Mouse (Mus musculus): Measurements from ENCODE around the gene Tsc22d4. TPM values are rescaled to one million over a fixed set of nuclear protein-coding genes. Genes with fewer than 3 reads are reported as not detected.

Gene Tsc22d4
- 10 to 100 TPM; 49.6 to 62.4 TPM for polyA plus RNA-seq (2017; shearing (Covaris generic))

DNA sequence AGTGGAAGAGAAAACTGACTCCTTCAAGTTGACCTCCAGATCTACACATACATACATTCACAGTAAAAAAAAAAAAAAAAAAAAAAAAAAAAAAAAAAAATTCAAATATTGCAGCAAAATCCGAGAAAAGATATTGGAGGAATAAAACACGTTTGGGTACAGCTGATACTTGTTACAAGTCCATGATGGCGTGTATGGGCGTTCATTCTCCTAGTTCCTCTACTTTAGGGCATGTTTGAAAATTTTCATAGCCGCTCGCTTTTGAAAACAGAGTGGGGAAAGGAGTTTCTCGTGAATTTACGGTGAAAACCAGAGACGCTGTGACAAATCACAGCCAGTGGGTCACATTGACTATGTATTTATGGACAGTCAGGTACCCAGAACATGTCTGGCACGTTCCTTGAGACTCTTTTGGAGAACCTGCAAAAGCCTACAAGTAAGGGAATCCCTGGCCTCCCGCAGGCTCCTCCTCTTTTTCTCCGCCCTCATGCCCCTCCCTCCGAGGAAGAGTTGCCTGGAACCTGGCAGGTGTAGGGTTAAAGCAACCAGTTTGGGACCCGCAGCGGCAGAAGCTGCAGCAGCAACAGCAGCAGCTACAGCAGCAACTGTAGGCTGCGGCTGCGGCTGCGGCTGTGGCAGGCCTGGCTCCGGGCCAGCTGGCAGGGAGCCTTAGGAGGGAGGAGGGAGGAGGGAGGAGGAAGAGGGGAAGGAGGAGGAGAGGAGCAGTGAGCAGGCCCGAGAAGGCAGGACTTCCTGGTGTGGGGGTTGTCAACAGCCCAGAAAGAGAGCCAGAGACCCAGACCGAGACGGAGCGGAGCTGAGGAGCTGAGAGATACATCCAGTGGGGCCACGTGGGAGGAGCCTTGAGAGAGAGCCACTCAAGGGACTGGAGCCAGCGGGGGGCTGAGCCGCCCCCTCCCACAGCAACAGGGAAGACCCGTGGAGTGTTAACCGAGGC lies at the start of gene Tsc22d4:
TSS of gene Tsc22d4 (plus strand) at position 517 of the 958 bp plus-strand sequence.
- ATAC-seq = peak; percentile 77

DNA sequence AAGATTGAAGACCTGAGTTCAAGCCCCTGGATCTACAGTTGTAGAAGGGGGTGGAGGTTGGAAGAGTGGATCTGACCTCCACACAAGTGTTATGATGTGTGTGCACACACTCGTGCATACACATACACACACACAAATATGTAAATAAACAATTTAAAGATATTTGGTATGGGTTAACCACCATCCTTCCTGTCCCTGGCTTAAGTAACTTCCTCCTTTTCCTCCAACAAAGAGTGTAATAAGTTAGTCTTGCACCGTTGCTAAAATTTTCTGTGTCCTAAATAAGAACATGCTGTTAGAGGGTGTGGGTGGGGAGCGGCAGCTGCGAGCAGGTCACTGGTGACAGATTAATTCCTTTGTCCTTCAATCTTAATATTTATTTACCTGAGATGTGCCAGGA lies 49.6 kb upstream of the Tsc22d4 start:
- no peak for ATAC-seq

- ATAC-seq = no peak
Measured at GRCm38 (mm10) chr5:137699080-137699479, 46.5 kb upstream of the Tsc22d4 start.

DNA sequence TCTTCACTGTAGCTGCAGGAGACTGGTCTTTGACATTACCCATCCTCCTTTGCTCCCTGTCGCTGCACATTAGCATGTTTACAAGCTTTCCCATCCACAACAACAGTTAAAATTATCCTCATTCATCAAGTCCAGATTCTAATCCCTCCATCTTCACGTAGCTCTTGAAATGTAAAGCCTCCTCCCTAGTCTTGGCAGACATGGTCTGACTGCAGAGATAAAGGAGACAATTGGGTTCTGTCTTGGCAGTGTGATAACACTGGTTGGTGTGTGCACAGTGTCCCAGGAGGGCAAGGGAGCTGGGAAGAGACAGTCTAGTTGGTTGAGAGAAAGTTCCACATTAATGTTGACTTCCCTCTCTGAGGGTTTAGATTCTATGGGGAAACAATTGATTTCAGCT lies 45.7 kb upstream of the Tsc22d4 start:
- no peak for ATAC-seq

DNA sequence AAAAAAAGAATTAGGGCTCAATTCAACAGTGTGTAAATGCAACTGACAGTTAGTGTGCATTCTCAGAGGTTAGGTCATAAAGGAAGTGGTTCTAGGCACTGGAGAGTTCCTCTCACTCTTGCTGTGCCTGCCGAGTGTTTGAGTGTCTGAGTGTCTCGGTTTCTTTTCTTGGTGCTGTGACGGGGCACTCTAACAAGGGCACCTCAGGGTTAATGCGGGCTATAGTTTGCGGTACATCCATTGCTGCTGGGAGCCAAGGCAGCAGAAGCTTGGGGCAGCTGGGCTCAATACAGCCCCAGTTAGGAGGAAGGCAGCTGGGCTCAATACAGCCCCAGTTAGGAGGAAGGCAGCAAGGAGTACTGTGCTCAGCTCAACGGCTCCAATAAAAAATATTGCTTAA lies 40.3 kb upstream of the Tsc22d4 start:
- peak; percentile 40 for ATAC-seq

DNA sequence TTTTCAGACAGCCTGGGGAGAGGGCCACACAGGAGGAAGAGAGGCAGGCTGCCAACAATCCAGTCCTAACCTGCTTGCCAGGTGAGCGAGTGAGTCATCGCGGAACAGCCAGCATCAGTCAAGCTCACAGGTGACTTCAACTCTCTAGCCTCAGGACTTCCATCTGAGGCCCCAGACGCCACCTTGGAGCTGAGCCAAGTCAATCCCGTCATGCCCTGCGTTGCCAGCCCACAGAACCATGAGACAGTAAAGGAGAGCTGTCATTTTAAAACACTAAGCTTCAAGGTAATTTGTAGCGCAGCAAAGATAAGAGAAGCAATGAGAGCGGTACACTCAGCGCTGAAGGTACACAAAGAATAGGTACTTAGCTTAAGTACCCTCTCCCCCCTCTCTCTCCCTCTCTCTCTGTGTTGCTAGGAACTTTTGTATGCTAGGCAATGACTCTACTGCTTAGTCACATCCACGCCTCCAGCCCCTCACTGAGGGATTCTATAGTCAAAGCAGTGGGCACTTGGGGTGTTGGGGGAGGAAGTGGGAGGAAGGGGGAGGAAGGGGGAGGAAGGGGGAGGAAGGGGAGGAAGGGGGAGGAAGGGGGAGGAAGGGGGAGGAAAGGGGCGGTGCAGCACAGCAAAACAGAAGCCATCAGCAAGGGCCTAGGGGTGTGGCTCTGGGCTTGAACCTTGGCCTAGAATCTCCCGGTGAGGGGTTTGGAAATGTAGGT lies 38.5 kb upstream of the Tsc22d4 start:
- ATAC-seq = peak; percentile 79

GRCm38 (mm10) chr5:137713454-137713853 lies 32.1 kb upstream of the Tsc22d4 start:
- ATAC-seq = no peak

DNA sequence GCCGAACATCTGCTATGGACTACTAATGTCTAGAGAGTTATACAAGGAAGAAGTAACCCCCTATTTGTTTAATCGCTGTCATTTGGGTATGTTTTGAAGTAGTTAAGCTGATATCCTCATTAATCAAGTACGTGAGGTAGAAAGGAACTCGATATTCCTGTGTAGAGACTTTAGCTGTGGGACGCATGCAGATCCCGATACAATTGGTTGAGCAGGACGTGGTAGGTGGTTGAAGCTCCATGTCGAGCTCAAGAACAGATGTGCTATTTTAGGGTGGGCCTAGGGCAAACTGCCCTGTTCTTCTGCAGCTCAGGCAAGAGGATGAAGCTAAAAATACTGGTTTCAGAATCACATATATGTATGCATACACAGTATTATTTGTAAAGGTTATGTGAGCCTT lies 29.8 kb upstream of the Tsc22d4 start:
- no peak for ATAC-seq

GRCm38 (mm10) chr5:137718020-137718790 lies 27.3 kb upstream of the Tsc22d4 start:
- peak; percentile 93 for ATAC-seq

DNA sequence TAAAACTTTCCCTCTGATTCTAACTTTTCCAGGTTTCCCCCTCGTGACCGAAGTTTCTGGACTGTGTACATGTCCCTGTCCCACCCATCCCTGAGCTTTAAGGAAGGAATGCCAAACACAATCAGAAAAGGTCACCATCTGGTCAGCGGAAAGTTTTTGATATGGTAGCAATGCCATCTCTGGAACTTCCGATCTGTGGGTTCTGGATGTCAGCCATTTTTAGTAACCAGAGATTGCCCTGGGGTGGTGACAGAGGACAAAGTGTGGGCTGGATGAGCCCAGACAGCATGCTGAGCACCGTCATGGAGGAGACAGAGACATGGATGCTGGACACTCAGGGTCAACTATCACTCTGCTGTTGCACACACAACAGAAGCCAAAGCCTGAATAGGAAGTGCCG lies 26.4 kb upstream of the Tsc22d4 start:
- no peak for ATAC-seq

DNA sequence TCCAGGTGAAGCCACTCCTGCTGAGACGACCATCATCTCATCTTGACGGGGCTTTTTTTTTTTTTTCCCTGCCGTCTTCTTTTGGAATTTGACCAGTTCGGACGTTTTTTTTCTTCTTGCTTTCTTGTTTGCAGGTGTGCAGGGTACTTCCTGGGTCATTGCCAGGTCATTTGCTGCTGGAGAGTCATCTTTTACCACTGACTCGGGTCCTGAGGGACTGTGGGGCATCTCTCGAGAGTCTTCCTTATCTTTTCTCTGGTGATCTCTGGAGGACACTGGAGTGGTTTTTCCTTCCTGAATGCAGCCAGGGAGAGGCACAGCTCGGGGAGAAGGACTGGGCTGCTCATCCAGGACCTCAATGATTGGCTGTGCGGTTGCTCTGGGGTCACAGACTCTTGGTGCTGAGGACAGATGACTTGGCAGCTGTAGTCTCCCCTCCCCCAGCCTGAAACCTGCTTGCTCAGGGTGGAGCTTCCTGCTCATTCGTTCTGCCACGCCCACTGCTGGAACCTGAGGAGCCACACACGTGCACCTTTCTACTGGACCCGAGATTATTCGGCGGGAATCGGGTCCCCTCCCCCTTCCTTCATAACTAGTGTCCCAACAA lies 24.9 kb upstream of the Tsc22d4 start:
- peak; percentile 37 for ATAC-seq

DNA sequence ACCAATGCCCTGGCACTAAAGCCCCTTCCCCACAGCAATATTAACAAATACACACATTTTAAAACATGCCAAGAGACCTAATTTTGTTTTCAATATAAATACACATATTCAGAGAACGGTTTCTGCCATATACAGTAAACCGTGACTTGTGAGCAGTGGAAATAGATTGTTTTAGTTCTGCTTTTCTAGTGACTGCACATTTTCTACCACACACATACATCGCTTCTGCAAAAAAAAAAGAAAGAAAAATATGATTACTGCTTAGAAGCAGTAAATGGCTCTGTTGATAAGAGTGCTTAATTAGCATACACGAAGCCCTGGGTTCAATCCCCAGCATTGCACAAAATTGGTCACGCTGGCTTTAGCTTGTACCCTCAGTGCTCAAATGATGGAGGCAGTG lies 21.7 kb upstream of the Tsc22d4 start:
- no peak for ATAC-seq

DNA sequence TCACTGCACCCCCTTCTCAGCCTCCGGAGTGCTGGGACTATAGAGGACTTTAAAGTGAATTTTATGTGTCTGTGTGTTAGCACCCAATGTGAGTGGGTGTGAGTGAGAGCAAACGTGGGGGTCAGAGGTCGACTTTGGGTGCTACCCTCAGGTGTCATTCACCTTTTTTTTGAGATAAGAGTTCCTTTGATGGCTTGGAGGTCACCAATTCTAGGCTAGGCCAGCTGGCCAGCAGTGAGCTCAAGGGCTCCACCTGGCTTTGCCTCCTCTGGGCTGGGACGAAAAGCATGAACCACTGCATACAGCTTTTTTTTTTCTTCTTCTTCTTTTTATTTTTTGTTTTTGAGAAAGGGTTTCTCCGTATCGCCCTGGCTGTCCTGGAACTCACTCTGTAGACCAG lies 18.8 kb upstream of the Tsc22d4 start:
- no peak for ATAC-seq

DNA sequence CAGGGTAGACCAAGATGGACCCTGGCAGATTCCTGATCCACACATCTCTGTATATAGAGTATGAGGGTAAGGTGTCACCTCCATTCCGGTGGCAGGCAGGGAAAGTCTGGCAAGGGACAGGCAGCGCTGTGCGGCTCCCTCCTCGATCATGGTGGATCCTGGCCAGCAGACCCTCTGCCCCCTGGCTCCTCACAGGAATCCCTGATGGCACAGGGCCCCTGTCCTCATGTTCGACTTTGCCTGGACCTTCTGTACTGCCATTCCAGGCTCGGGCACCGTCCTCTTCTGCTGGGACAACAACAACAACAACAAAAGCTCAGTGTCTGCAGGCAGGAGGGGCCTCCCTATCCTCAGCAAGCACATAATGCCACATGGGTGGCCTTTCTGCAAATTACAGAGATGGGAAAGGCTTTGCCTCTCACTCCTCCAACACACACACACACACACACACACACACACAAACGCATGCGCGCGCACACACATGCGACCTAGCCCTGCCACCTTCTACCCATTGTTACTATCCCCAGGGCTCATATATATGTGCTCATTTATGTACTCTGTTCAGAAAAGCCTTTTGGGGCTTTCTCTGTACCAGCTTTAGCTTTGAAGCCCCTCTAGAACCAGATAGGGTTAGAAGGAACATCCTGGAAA lies 11.8 kb upstream of the Tsc22d4 start:
- ATAC-seq = no peak

DNA sequence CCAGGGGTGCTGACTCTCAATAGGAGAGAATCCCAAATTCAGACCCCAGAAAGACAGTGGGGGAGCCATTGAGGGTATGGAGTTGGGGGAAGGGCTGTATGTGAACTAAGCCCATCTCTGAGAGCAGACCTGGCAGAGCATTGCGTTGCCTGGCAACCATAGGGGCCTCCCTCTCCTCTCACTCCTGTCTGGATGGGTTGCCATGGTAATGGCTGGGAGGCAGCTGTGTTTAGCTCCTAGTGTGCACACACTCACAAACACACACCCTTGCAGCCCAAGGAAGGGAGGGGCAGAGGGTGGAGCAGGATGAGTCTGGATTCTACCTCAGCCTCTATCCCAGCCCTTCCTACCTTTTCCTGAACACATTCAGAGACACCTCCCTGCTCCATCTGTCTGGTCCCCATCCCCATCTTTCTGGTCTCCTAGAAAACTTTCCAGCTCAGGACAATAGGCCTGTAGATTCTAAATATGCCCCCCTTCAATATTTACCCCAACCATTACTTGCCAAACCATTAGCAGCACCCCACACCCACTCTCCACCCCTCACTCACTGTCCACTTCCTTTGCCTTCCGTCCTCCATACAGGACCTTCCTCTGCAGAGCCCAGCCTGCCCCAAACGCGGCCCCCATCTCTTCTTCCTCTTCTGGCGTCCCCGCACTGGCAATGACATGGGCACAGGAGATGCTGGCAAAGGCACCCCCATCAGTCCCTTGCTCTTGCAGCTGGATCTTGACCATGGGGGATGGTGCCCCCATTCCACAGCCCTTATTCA lies 11.1 kb upstream of the Tsc22d4 start:
- no peak for ATAC-seq

GRCm38 (mm10) chr5:137737400-137737940 lies 8.1 kb upstream of the Tsc22d4 start:
- ATAC-seq = no peak

GRCm38 (mm10) chr5:137738516-137738915 lies 7.0 kb upstream of the Tsc22d4 start:
- ATAC-seq = no peak

DNA sequence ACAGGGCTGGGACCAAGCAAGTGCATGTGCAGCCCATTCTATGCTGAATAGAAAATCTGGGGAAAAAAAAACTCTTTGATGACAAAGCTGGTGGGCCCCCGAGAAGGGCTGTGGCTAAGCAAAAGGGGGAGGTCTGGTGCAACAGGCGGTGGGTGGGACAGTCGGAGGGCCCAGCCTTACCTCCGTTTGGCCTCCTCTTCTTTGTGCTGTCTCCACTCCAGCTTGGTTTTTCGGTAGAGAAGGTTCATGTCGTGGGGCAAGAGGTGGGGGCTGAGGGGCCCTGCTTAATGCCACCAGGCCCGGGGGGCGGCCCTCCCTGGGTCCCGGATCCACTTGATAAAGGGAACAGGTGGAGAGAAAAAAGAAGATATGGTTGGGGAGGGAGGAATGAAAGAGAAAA lies 6.1 kb upstream of the Tsc22d4 start:
- no peak for ATAC-seq

GRCm38 (mm10) chr5:137740506-137740905 lies 5.0 kb upstream of the Tsc22d4 start:
- no peak for ATAC-seq

DNA sequence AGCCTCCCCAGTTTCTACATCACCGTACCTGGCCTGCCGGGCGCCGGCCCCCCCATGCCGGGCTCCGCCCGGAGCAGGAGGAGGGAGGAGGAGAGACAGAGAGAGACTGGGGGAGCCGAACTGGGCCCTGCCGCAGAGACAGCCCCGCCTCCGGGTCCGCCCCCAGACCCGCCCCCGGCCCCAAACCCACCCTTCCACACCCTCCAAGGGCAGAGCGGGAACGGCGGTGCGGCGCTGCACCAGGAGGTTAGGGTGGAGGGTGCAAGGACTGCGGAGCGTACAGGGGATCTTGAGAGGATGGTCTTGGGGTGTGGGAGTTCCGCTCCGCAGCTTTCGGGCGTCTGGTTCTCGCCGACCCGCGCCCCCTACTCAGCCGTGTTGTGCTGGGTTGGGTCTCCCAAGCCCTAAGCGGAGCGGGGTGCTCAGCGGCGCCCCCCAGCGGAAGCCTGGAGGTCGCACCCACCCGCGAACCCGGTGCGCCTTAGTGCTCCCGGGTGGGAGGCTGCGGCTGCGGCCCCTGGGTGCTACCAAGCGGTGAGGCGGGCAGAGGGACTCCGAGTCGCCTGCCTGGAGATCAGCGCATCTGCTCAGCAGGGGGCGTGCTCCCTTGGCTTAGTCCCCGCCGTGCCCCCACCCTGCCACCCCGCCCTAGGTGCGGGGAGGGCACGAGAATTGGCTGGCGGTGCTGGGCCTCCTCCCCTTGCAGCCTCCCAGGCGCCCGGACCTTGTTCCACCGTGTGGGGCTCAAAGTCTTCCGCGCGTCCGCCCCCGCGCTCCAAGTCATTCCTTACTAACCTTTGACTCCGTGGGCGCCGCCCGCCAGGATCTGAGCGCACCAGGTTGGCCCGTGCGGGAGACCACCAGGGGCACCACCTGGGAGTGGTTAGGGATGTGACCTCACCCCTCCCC lies 4.3 kb upstream of the Tsc22d4 start, which contains the start of gene Nyap1:
TSS of gene Nyap1 (minus strand) at position 585 of the 909 bp plus-strand sequence.
- peak; percentile 41 for ATAC-seq

Data from CD4-positive, CD25-positive, alpha-beta regulatory T cell, adult 4 months (primary cell).